Mouse (Mus musculus): ENCODE results near the gene Nrp2.

Gene Nrp2

GRCm38 (mm10) chr1:62703158-62704116 is at the start of gene Nrp2:
Gene Nrp2 (plus strand): TSS chr1:62703285.
- DNase-seq (ENCODE audit: low spot score): peak; percentile 39

GRCm38 (mm10) chr1:62654436-62654835 is 48.6 kb upstream of the Nrp2 start:
- DNase-seq (ENCODE audit: low spot score): no peak

- no peak for DNase-seq (ENCODE audit: low spot score)
These were observed 38.0 kb upstream of the Nrp2 start for GRCm38 (mm10) chr1:62664960-62665645.

- no peak for DNase-seq (ENCODE audit: low spot score)
These were observed 37.0 kb upstream of the Nrp2 start for GRCm38 (mm10) chr1:62665771-62666730.

- no peak for DNase-seq (ENCODE audit: low spot score)
These were observed 36.3 kb upstream of the Nrp2 start for GRCm38 (mm10) chr1:62666780-62667179.

GRCm38 (mm10) chr1:62678611-62679344 is 24.3 kb upstream of the Nrp2 start:
- no peak for DNase-seq (ENCODE audit: low spot score)

- DNase-seq (ENCODE audit: low spot score): no peak
These were observed 23.6 kb upstream of the Nrp2 start for GRCm38 (mm10) chr1:62679466-62679865.

- no peak for DNase-seq (ENCODE audit: low spot score)
These were observed 20.4 kb upstream of the Nrp2 start for GRCm38 (mm10) chr1:62682456-62683385.

- DNase-seq (ENCODE audit: low spot score): no peak
These were observed 19.6 kb upstream of the Nrp2 start for GRCm38 (mm10) chr1:62683498-62683897.

- no peak for DNase-seq (ENCODE audit: low spot score)
These were observed 15.6 kb upstream of the Nrp2 start for GRCm38 (mm10) chr1:62687511-62687910.

- DNase-seq (ENCODE audit: low spot score): no peak
These were observed 11.9 kb upstream of the Nrp2 start for GRCm38 (mm10) chr1:62691175-62691574.

GRCm38 (mm10) chr1:62696312-62696982 is 6.6 kb upstream of the Nrp2 start:
- DNase-seq (ENCODE audit: low spot score): no peak

- DNase-seq (ENCODE audit: low spot score): no peak
These were observed 6.1 kb upstream of the Nrp2 start for GRCm38 (mm10) chr1:62696983-62697341.

- DNase-seq (ENCODE audit: low spot score): no peak
These were observed 5.7 kb upstream of the Nrp2 start for GRCm38 (mm10) chr1:62697353-62697752.

GRCm38 (mm10) chr1:62699801-62700200 is 3.3 kb upstream of the Nrp2 start:
- no peak for DNase-seq (ENCODE audit: low spot score)

GRCm38 (mm10) chr1:62701065-62701921 is 1.8 kb upstream of the Nrp2 start:
- DNase-seq (ENCODE audit: low spot score): no peak

GRCm38 (mm10) chr1:62702743-62703142 is 342 bp upstream of the Nrp2 start:
- no peak for DNase-seq (ENCODE audit: low spot score)

- DNase-seq (ENCODE audit: low spot score): no peak
These were observed 1.2 kb downstream of the Nrp2 start for GRCm38 (mm10) chr1:62704117-62704888.

All from T-cell, adult 2 months (primary cell).